Mouse (Mus musculus) forebrain, embryonic 16.5 days (tissue): ENCODE results near the gene Gm15056. TPM values are rescaled to one million over a fixed set of nuclear protein-coding genes. Genes with fewer than 3 reads are reported as not detected.

Experiments
- polyA plus RNA-seq: library from polyadenylated mRNA; unstranded; fragments of >200 nt; fragmentation: Nextera tagmentation; extraction: Ambion mirVana; gene quantifications from 2 replicates; pipeline ENCODE4 v1.2.1, GENCODE M21; 2015

The Gm15056 gene
- polyA plus RNA-seq, 1 experiment from 2014 or later, result not detected

Other genes with a start within 250 kb of the Gm15056 start
- gene Defb33, start 10.0 kb downstream of the Gm15056 start, polyA plus RNA-seq, result not detected in 2 replicates
- not detected in 2 replicates for gene Gm6040, start 19.4 kb upstream of the Gm15056 start, polyA plus RNA-seq
- not detected in 2 replicates for gene AY761185, start 42.1 kb upstream of the Gm15056 start, polyA plus RNA-seq
- gene Defa21, start 122.9 kb upstream of the Gm15056 start, polyA plus RNA-seq, result not detected in 2 replicates
- not detected in 2 replicates for gene Defa23, start 152.4 kb upstream of the Gm15056 start, polyA plus RNA-seq
- not detected in 2 replicates for gene Defa35, start 162.4 kb upstream of the Gm15056 start, polyA plus RNA-seq
- not detected in 2 replicates for gene Defa25, start 181.8 kb upstream of the Gm15056 start, polyA plus RNA-seq
- not detected in 2 replicates for gene Gm14851, start 193.4 kb upstream of the Gm15056 start, polyA plus RNA-seq
- not detected in 2 replicates for gene Defa30, start 232.0 kb upstream of the Gm15056 start, polyA plus RNA-seq